In the genomic region with DNA sequence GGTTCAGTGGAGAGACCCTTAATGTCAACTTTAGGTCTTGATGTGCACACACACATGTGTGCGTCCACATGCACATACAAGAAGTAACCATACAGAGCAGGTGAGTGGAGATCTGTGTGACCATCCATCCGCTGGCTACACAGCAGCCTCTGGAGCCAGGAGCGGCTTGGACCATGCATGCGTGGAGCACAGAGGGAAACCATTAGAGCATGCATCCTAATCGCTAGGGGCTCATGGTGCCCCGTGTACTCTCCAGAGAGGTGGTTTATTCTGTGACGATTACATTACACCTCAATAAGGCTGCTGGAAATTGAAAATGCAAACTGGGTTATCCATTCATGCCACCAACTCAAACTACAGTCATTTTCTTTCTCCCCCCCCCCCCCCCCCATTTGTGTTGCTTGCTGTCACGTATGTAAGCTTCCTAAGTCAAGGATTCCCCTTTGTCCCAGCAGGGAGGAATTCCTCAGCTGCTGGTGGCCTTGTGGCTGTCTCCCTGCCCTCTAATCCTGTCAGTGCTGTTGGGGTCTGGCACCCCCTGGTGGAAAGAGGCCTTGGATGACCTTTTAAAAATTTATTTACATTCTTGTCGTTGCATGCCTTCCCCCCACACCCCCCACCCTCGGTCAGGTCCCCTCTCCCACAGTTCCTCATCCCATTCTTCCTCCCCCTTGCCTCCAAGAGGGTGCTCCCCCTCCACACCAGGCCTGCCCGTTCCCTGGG, we compare ENCODE assay signal across 10 mouse cellular contexts. TPM values are rescaled to one million over a fixed set of nuclear protein-coding genes. Genes with fewer than 3 reads are reported as not detected.
DNase-seq lines count a peak whose midpoint lies in the region; ATAC-seq and TF ChIP-seq lines count a peak whose summit lies in the region.
"Had no signal": no experiment of that assay in that cellular context is flagged by ENCODE, and none has a peak within 500 bp of the region (broad histone marks: within the 10 kb centered on the region; RNA-seq: fewer than 3 reads in every experiment).

No protein-coding gene starts in this region.

- no peak overlapping the region for H3K27ac ChIP-seq in kidney, postnatal 0 days
- no peak overlapping the region for H3K27ac ChIP-seq in kidney, adult 2 months (ENCODE audit: insufficient read depth, low read depth, low read length)
- no peak overlapping the region for H3K27ac ChIP-seq in embryonic facial prominence, embryonic 11.5 days (replicated peaks; ENCODE audit: low read depth, low read length)
- H3K27ac ChIP-seq: liver, embryonic 15.5 days had no signal

- no peaks in the 10 kb centered on the region for H3K4me1 ChIP-seq in kidney, postnatal 0 days (replicated peaks; ENCODE audit: insufficient read depth, low read length)
- no peaks in the 10 kb centered on the region for H3K4me1 ChIP-seq in kidney, adult 2 months (ENCODE audit: control insufficient read depth, insufficient read depth, low read length)
- no peaks in the 10 kb centered on the region for H3K4me1 ChIP-seq in embryonic facial prominence, embryonic 11.5 days (ENCODE audit: control insufficient read depth, insufficient read depth, low read length)
- H3K4me1 ChIP-seq: liver, embryonic 15.5 days had no signal

- no peak overlapping the region for H3K9ac ChIP-seq in kidney, postnatal 0 days (ENCODE audit: low read depth, low read length)
- no peak overlapping the region for H3K9ac ChIP-seq in embryonic facial prominence, embryonic 11.5 days (replicated peaks; ENCODE audit: low read length)
- H3K9ac ChIP-seq: liver, embryonic 15.5 days had no signal

- no peaks in the 10 kb centered on the region for H3K27me3 ChIP-seq in kidney, postnatal 0 days (ENCODE audit: insufficient read depth, low read length)
- no peaks in the 10 kb centered on the region for H3K27me3 ChIP-seq in kidney, adult 2 months (replicated peaks; ENCODE audit: control insufficient read depth, insufficient read depth, low read length)
- no peaks in the 10 kb centered on the region for H3K27me3 ChIP-seq in embryonic facial prominence, embryonic 11.5 days (ENCODE audit: control insufficient read depth, insufficient read depth, low read length)
- H3K27me3 ChIP-seq: liver, embryonic 15.5 days had no signal

- DNase-seq in kidney, postnatal 0 days (ENCODE audit: low spot score) = peak; percentile 47
- no peak for DNase-seq in kidney, adult 2 months
- peak; percentile 60 for DNase-seq in thymus, postnatal 4 days
- no peak for DNase-seq in thymus, adult 18-20 months
- DNase-seq in embryonic facial prominence, embryonic 11.5 days (ENCODE audit: low spot score) = peak; percentile 45
- DNase-seq in c-Kit-positive CD71-positive TER-119-positive erythroid progenitor cells, embryonic 14.5 days (ENCODE audit: low spot score) = no peak
- DNase-seq in frontal cortex, postnatal 14 days (ENCODE audit: low spot score in 2 of 2) = no peak
- no peak for DNase-seq in gastrocnemius, postnatal 14 days
- DNase-seq: heart, postnatal 10 days had no signal

- no peaks in the 10 kb centered on the region for H3K9me3 ChIP-seq in kidney, postnatal 0 days (replicated peaks; ENCODE audit: low read length)
- H3K9me3 ChIP-seq in embryonic facial prominence, embryonic 11.5 days (replicated peaks; ENCODE audit: control insufficient read depth, low read length) = no peaks in the 10 kb centered on the region
- H3K9me3 ChIP-seq: liver, embryonic 15.5 days had no signal

- no peak for TF ChIP-seq POLR2A in kidney, adult 2 months (IDR thresholded peaks at IDR 0.05; ENCODE audit: low read depth, low read length)

- 36% methylated on average over 11 of the region's 11 CpGs for WGBS in kidney, postnatal 0 days
- 36% methylated on average over 11 of the region's 11 CpGs for WGBS in kidney, adult 2 months
- 26% methylated on average over 11 of the region's 11 CpGs for WGBS in embryonic facial prominence, embryonic 11.5 days

- no peak overlapping the region for H3K4me3 ChIP-seq in kidney, postnatal 0 days (replicated peaks; ENCODE audit: low read depth, low read length)
- H3K4me3 ChIP-seq in kidney, adult 2 months (ENCODE audit: insufficient read depth, low read depth, low read length) = no peak overlapping the region
- no peak overlapping the region for H3K4me3 ChIP-seq in embryonic facial prominence, embryonic 11.5 days (ENCODE audit: low read depth, low read length)
- H3K4me3 ChIP-seq: liver, embryonic 15.5 days had no signal

- no peaks in the 10 kb centered on the region for H3K36me3 ChIP-seq in kidney, postnatal 0 days (ENCODE audit: insufficient read depth, low read length)
- H3K36me3 ChIP-seq in kidney, adult 2 months (ENCODE audit: control insufficient read depth, insufficient read depth, low read length) = no peaks in the 10 kb centered on the region
- no peaks in the 10 kb centered on the region for H3K36me3 ChIP-seq in embryonic facial prominence, embryonic 11.5 days (replicated peaks; ENCODE audit: control insufficient read depth, insufficient read depth, low read depth, low read length)
- H3K36me3 ChIP-seq: liver, embryonic 15.5 days had no signal

- intact Hi-C loops in gastrocnemius, postnatal 14 days (cut with DNase I; ENCODE audit: low total_unique reads) = no loop called here

- no peak overlapping the region for H3K4me2 ChIP-seq in kidney, postnatal 0 days (ENCODE audit: low read length)
- H3K4me2 ChIP-seq in embryonic facial prominence, embryonic 11.5 days (ENCODE audit: low read depth, low read length) = no peak overlapping the region
- H3K4me2 ChIP-seq: liver, embryonic 15.5 days had no signal

- peak; percentile 43; the same call in 1 of the 2 replicates for ATAC-seq in kidney, postnatal 0 days (replicated peaks; ENCODE audit: low FRiP score, low read depth)
- ATAC-seq in embryonic facial prominence, embryonic 11.5 days (replicated peaks; ENCODE audit: insufficient number of reproducible peaks, low FRiP score, low TSS enrichment, low read depth) = no peak

- TF ChIP-seq CTCF in kidney, postnatal 0 days (IDR thresholded peaks at IDR 0.05; ENCODE audit: low read depth) = peak; percentile 65
- no peak for TF ChIP-seq CTCF in kidney, adult 2 months (conservative IDR thresholded peaks at IDR 0.05; ENCODE audit: insufficient read depth, insufficient read length, low read depth, low read length)

RNA-seq across cellular contexts. Expression of a gene that starts 17.9 kb away (rescaled TPM):
- 14.8 and 16.0 TPM in 2 replicates for polyA plus RNA-seq in kidney, postnatal 0 days (2015; fragmentation: Nextera tagmentation; extraction: Ambion mirVana)
- 23.3 and 24.2 TPM in 2 replicates for polyA plus RNA-seq in kidney, adult 2 months (2012; rRNA removed)
- 1.1 TPM in 2 replicates for polyA plus RNA-seq in embryonic facial prominence, embryonic 11.5 days (2014; fragmentation: Nextera tagmentation; extraction: Ambion mirVana)
- total RNA-seq in gastrocnemius, postnatal 14 days (2021) = 1 to 10 TPM; 2.2 to 3.6 TPM

RNA-seq across cellular contexts. Expression of a gene that starts 57.3 kb away (rescaled TPM):
- 57.5 and 66.1 TPM in 2 replicates for polyA plus RNA-seq in kidney, postnatal 0 days (2015; fragmentation: Nextera tagmentation; extraction: Ambion mirVana)
- polyA plus RNA-seq in kidney, adult 2 months (2012; rRNA removed) = 33.4 and 40.2 TPM in 2 replicates
- 40.8 and 45.0 TPM in 2 replicates for polyA plus RNA-seq in embryonic facial prominence, embryonic 11.5 days (2014; fragmentation: Nextera tagmentation; extraction: Ambion mirVana)
- total RNA-seq in gastrocnemius, postnatal 14 days (2021) = 10 to 100 TPM; 59.7 to 74.4 TPM

Comparison
In these comparisons a context has a peak if more than half of its experiments do, and no peak if none do; other contexts are left out.
1. DNase-seq: peak in kidney, postnatal 0 days (single experiment), thymus, postnatal 4 days (single experiment) and embryonic facial prominence, embryonic 11.5 days (single experiment); none in kidney, adult 2 months (single experiment), thymus, adult 18-20 months (0 of 2), c-Kit-positive CD71-positive TER-119-positive erythroid progenitor cells, embryonic 14.5 days (single experiment), frontal cortex, postnatal 14 days (0 of 2) and gastrocnemius, postnatal 14 days (single experiment).